Mouse (Mus musculus): ENCODE results near the gene Dgki.

GRCm38 (mm10) chr6:36875926-36876325, 424.1 kb downstream of the Dgki start:
- no peak for TF ChIP-seq MYOD1 (IDR thresholded peaks at IDR 0.05; ENCODE audit: control insufficient read depth, insufficient read length, low read depth)
- TF ChIP-seq CTCF (IDR thresholded peaks at IDR 0.05; ENCODE audit: control insufficient read depth, insufficient read depth, insufficient read length) = no peak
- no peak for TF ChIP-seq FOSL1 (IDR thresholded peaks at IDR 0.05; ENCODE audit: insufficient read depth, low read length, poor library complexity, severe bottlenecking)
